Mouse (Mus musculus) retina, postnatal 7 days (tissue): ENCODE measurements at regions not wholly inside any gene's neighbourhood (a gene's known extent, or its start where the extent isn't known, plus 50 kb on each side); places are given as distances from the start of the nearest gene placed in this dataset.

Source experiments
- DNase-seq: peaks from one replicate; pipeline ENCODE4 v3.0.0-alpha.2; 2012; ENCODE audit warnings: low read depth, low spot score

DNA sequence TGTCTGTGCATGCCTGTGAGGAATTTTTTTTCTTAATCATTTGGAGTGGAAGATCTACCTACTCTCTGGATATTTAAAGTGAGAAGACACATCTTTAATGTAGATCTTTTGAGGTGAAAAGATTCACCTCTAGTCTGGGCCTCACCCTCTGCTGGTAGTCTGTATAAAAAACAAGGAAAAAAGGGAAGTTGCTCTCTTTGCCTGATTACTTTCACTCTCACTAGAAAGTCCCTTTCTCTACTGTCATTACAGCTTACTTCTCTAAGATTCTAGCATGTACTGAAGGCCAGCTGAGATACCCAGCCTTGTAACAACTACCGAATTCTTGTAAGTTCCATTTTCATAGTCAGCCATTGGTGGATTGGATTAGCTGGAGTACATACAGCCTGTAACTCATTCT is 3791.9 kb downstream of the 9330182O14Rik start:
- DNase-seq, result no peak

GRCm38 (mm10) chr15:43933608-43934007 is 3799.4 kb downstream of the 9330182O14Rik start:
- no peak for DNase-seq

- no peak for DNase-seq
These were observed 3806.3 kb downstream of the 9330182O14Rik start for GRCm38 (mm10) chr15:43940424-43940823.

GRCm38 (mm10) chr15:43940905-43941304 is 3806.7 kb downstream of the 9330182O14Rik start:
- DNase-seq, result no peak

DNA sequence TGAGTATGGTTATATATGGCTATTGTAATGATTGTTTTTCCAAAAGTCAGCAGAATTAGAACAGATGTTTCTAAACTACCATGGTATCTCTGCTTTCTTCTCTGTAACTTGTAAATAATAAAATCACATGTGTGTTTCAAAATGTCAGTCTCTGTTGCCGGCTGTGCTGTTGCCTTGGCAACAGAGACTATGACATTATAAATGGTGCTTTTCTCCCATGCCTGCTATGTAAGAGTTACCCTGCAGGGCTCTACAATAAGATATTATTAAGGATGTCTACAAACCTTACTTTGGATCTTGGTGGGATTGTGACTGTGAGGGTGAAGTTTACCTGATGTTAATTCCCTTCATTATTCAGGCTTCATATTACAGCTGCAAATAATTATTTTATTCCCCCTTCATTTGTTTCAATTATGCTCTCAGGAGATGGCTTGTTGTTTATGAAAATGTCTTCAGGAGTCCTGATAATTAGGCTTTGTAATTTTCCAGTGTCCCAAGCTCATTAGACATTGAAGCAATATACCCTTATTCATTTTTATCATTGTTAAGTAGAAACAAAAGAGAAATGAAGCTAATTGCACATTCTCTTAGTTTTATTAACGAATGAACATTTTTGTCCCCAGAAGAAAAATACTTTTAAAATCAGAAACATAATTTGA is 3808.0 kb downstream of the 9330182O14Rik start:
- no peak for DNase-seq

- no peak for DNase-seq
These were observed 3850.8 kb downstream of the 9330182O14Rik start for GRCm38 (mm10) chr15:43984991-43985390.

DNA sequence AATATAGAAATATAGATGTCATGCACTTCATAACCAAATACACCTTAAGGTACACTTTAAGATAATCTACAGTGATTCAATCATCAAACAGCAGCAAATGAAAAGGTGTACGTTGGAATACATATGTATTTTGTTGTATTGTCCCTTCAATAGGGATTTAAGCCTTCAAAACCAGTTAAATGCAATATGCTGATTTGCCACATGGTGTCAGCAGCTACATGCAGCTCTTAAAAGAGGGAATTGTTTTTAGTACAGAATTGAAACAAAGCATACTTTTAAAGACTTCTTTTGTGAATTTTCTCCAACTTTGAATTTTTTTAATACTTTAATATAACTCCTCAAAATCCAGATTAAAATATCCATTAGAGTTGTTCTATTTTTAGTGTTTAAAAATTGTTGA is 3857.1 kb downstream of the 9330182O14Rik start:
- DNase-seq, result peak; percentile 14

DNA sequence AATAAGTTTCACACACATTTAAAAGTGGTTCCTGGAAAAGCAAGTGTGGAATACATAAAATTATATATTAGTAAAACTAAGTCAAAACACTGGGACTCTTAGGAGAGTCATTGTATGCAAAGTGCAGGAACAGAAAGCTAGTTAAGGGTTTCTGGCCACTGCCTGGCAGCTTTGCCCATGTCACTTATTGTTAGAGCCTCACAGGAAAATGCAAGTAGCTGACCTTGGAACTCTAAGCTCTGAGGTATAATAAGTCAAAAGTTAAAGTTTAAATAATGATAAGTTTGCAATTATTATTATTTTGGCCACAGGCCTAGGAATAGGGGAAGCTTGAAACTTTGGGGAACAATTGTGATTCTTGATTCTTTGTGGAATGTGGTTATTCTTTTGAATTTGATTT is 3858.8 kb downstream of the 9330182O14Rik start:
- no peak for DNase-seq

DNA sequence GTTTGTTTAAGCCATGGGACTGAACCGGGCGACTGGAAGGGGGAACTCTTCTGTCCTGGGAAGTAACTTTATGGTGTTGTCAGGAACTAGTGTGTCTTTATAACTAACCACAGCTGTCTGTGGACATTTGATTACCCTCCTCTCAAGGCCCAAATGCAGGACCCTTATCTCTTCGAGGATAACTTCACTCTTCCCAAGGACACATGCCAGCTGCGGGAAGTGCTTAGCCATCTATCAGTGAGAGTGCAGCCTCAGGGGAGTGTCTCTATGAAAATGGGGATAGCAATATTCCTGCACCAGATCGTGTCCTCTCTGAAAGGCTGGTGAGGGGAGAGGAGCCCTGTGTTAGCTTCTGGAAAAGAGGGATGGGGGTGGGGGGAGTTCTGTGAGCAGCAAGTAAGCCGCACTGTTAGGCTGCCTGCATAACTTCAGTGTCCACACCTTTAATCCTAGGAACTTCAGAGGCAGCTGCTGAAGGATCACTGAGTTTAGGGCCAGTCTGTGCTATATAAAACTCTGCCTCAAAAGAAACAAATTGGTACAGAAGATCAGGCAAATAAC is 3892.4 kb downstream of the 9330182O14Rik start:
- DNase-seq, result no peak

- DNase-seq, result peak; percentile 0
These were observed 3901.7 kb downstream of the 9330182O14Rik start for GRCm38 (mm10) chr15:44035900-44036299.

GRCm38 (mm10) chr15:44037893-44038292 is 3903.7 kb downstream of the 9330182O14Rik start:
- DNase-seq, result no peak

GRCm38 (mm10) chr15:44050565-44051274 is 3916.6 kb downstream of the 9330182O14Rik start:
- DNase-seq, result no peak

- DNase-seq, result no peak
These were observed 3930.7 kb downstream of the 9330182O14Rik start for GRCm38 (mm10) chr15:44064855-44065254.

DNA sequence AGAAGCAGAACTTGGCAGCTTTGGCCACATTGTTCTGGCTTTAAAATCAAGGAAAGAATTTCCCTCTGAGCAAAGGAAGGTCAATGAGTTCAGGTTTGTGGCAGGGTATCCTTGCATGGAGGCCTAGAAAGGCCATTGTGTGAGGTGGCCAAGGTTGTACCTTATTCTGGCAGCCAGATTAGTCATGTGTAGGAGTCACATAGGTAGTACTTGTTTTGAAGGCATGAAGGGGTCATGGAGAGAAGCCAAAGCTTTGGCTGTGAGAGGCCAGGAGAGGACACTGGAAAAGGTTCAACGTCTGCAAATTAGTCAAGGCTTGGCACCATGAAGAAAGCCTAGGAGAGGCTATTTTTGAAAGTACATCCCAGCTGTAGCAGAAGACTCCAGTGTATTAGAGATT is 3949.5 kb downstream of the 9330182O14Rik start:
- no peak for DNase-seq

DNA sequence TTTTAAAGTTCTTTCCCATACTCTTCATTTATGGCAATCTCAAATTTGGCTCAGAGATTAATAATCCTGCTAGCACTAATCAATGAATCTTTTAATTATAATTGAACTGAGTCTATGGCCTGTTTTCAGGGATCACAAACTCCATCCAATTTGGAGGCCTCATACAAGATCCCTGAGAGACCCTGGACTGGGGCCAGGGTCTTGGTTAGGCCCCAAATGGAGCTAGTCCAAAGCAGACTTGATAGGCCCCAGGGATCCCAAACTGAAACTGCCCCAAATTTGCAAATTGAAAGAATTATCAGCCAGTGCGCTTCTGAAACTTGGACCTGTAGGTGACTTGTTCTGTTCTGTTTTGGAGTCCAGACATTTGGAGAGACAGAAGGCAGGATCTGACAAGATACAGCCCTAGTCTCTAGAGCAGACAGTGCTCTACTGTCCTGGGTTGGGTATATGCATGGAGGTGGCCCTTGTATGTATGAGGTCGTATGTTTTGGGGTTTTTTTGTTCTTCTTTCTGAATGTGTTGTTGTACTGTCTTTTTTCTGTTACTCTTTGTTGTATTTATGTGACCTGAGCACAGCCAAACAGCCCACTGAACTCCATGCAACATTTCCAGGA is 3978.3 kb downstream of the 9330182O14Rik start:
- DNase-seq, result no peak

- no peak for DNase-seq
These were observed 4000.0 kb downstream of the 9330182O14Rik start for GRCm38 (mm10) chr15:44134213-44134612.
